Mouse (Mus musculus) lung, adult 2 months (tissue): ENCODE measurements around the gene Cldn10. TPM values are rescaled to one million over a fixed set of nuclear protein-coding genes. Genes with fewer than 3 reads are reported as not detected.

ENCODE experiments used
- DNase-seq: peaks from one replicate; pipeline ENCODE4 v3.0.0; 2022
- H3K4me1 ChIP-seq: fragments of 200-500 bp; 2 replicates; pipeline ENCODE4 v1.6.1; 2011; ENCODE audit warnings: low read length; ENCODE audit not compliant: control insufficient read depth, insufficient read depth
- H3K4me3 ChIP-seq: fragments of 200-500 bp; replicated peaks from 2 replicates; pipeline ENCODE3; 2011; ENCODE audit warnings: low read depth, mild to moderate bottlenecking, control low read depth, low read length; ENCODE audit errors: extremely low read depth
- CTCF ChIP-seq: fragments of 200-500 bp; IDR thresholded peaks from 2 replicates; pipeline ENCODE4 v1.5.1; 2011; ENCODE audit warnings: mild to moderate bottlenecking, low read length, control low read depth; ENCODE audit not compliant: insufficient read depth
- POLR2A ChIP-seq: fragments of 200-500 bp; IDR thresholded peaks from 2 replicates; pipeline ENCODE4 v1.6.1; 2011; ENCODE audit warnings: low read depth, mild to moderate bottlenecking, control low read depth, low read length, borderline replicate concordance; ENCODE audit errors: extremely low read depth
- WGBS: fragments of 180-500 bp; shearing (Covaris S2); methylation state at CpG from one replicate; pipeline ENCODE4 v1.1.7; 2018; 5-methylcytosine and 5-hydroxymethylcytosine counted together
- polyA plus RNA-seq: library from polyadenylated mRNA; depleted of rRNA; stranded (reverse); fragments of >200 nt; gene quantifications from 2 replicates; pipeline ENCODE4 v1.2.3, GENCODE M21; 2012

Gene Cldn10
- polyA plus RNA-seq, 1 experiment = 11.8 TPM

GRCm38 (mm10) chr14:118776372-118776771 is 11.3 kb upstream of the Cldn10 start:
- H3K4me1 ChIP-seq = no peaks in the 10 kb centered on the region
- TF ChIP-seq CTCF (no peak), POLR2A (no peak)
- no peak overlapping the region for H3K4me3 ChIP-seq
- no peak for DNase-seq
- 88% methylated on average over 2 of the region's 2 CpGs for WGBS

GRCm38 (mm10) chr14:118777478-118777877 is 10.2 kb upstream of the Cldn10 start:
- no peak for DNase-seq
- H3K4me1 ChIP-seq = no peaks in the 10 kb centered on the region
- 81% methylated on average over 4 of the region's 4 CpGs for WGBS
- TF ChIP-seq CTCF (no peak), POLR2A (no peak)
- H3K4me3 ChIP-seq = no peak overlapping the region

- TF ChIP-seq POLR2A = no peak
- TF ChIP-seq CTCF = no peak
- no peak for DNase-seq
- WGBS = 80% methylated on average over 7 of the region's 7 CpGs
- Histone ChIP-seq H3K4me1 (no peaks in the 10 kb centered on the region), H3K4me3 (no peak overlapping the region)
Observed at GRCm38 (mm10) chr14:118781601-118782000, 6.1 kb upstream of the Cldn10 start.

DNA sequence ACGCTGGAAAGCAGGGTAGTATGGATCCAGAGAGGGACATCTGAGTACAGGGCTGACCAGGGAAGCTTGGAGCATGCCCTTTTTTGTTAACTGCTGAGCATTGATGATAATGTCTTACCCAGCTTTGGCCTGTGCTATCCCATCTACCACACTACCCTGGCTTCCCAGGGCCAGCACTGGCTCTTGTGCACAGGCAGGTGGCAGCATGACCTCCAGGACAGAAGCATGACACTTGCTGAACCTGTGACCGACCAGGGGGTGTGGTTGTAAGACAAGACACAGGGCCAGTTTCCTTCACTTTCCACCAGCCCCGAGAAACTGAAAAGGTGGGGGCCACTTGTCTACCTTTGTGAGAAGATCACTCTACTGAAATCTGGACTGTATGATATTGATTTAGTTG is 5.5 kb upstream of the Cldn10 start:
- Histone ChIP-seq H3K4me1 (no peaks in the 10 kb centered on the region), H3K4me3 (no peak overlapping the region)
- TF ChIP-seq POLR2A (no peak), CTCF (no peak)
- no peak for DNase-seq
- WGBS = 44% methylated on average over 3 of the region's 3 CpGs

GRCm38 (mm10) chr14:118783326-118783935 is 4.3 kb upstream of the Cldn10 start:
- no peak for DNase-seq
- no peak overlapping the region for H3K4me3 ChIP-seq
- WGBS = 58% methylated on average over 17 of the region's 17 CpGs
- TF ChIP-seq POLR2A (no peak), CTCF (no peak)
- no peaks in the 10 kb centered on the region for H3K4me1 ChIP-seq

- DNase-seq = no peak
- Histone ChIP-seq H3K4me3 (no peak overlapping the region), H3K4me1 (no peaks in the 10 kb centered on the region)
- TF ChIP-seq POLR2A (no peak), CTCF (no peak)
- 74% methylated on average over 4 of the region's 4 CpGs for WGBS
Observed at GRCm38 (mm10) chr14:118790217-118790616, 2.5 kb downstream of the Cldn10 start.

DNA sequence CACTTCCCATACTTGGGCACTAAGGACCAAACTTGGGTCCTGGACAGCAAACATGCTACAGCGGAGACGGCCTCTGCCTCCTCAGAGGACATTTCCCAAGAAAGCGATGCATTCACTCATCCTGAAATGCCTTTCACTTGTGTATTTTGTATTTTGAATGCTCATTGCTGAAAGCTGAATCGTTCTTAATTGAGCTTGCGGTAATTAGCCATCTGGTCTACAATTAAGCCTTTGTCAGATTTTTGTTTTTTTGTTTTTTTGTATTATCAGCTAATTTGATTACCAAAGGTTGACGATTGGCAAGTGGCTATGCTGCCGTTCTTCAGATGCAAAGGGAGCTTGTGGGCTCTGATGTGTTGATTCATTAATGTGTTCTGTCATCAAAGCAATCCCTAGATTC is 5.2 kb downstream of the Cldn10 start:
- Histone ChIP-seq H3K4me1 (no peaks in the 10 kb centered on the region), H3K4me3 (no peak overlapping the region)
- TF ChIP-seq CTCF = no peak
- TF ChIP-seq POLR2A = no peak
- WGBS = 96% methylated on average over 7 of the region's 7 CpGs
- DNase-seq = no peak

DNA sequence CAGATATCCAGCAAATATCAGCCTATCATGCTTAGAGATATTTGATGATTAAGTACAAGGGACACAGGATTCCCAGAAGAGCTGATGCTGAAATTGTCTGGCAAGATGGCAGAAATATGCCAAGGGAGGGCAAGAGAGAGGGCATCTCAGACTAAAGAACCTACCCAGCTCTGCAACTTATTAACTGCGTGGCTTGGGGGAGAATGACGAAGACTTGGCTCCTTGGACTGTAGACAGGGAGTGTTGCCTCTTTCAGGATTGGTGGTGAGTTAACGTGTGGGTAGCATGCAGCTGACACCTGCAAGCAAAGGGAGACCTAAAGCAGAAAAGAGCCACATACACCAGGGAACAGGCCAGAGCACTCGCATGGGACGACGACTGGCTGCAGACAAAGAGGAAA is 5.7 kb downstream of the Cldn10 start:
- no peak for TF ChIP-seq POLR2A
- no peak for TF ChIP-seq CTCF
- DNase-seq = no peak
- H3K4me1 ChIP-seq = no peaks in the 10 kb centered on the region
- H3K4me3 ChIP-seq = no peak overlapping the region
- 85% methylated on average over 6 of the region's 6 CpGs for WGBS

- Histone ChIP-seq H3K4me1 (no peaks in the 10 kb centered on the region), H3K4me3 (no peak overlapping the region)
- DNase-seq = no peak
- TF ChIP-seq CTCF (no peak), POLR2A (no peak)
- WGBS = 54% methylated on average over 1 of the region's 1 CpGs
Observed at GRCm38 (mm10) chr14:118794196-118794595, 6.5 kb downstream of the Cldn10 start.

GRCm38 (mm10) chr14:118794893-118795292 is 7.2 kb downstream of the Cldn10 start:
- no peak for DNase-seq
- H3K4me3 ChIP-seq = no peak overlapping the region
- WGBS = 77% methylated on average over 2 of the region's 2 CpGs
- H3K4me1 ChIP-seq = no peaks in the 10 kb centered on the region
- no peak for TF ChIP-seq CTCF
- TF ChIP-seq POLR2A = no peak

GRCm38 (mm10) chr14:118795915-118796693 is 8.4 kb downstream of the Cldn10 start:
- Histone ChIP-seq H3K4me3 (no peak overlapping the region), H3K4me1 (no peaks in the 10 kb centered on the region)
- no peak for DNase-seq
- no peak for TF ChIP-seq POLR2A
- TF ChIP-seq CTCF = no peak
- WGBS = 36% methylated on average over 10 of the region's 10 CpGs
